Mouse (Mus musculus) skeletal muscle tissue, adult 2 months (tissue): ENCODE data around the gene Ptprg.

Experiments
- DNase-seq: peaks from one replicate; pipeline ENCODE4 v3.0.0-alpha.2; 2012; ENCODE audit warnings: low read depth, low spot score

The Ptprg gene

GRCm38 (mm10) chr14:11819326-11819725 is 266.0 kb downstream of the Ptprg start:
- DNase-seq = no peak

GRCm38 (mm10) chr14:11822830-11823700 is 269.7 kb downstream of the Ptprg start:
- DNase-seq = no peak

GRCm38 (mm10) chr14:11823701-11824095 is 270.4 kb downstream of the Ptprg start:
- DNase-seq = no peak

- DNase-seq = no peak
Observed at GRCm38 (mm10) chr14:11824915-11825314, 271.6 kb downstream of the Ptprg start.

GRCm38 (mm10) chr14:11825551-11825950 is 272.2 kb downstream of the Ptprg start:
- no peak for DNase-seq

GRCm38 (mm10) chr14:11828086-11828485 is 274.8 kb downstream of the Ptprg start:
- no peak for DNase-seq

- DNase-seq = no peak
Observed at GRCm38 (mm10) chr14:11833678-11834077, 280.3 kb downstream of the Ptprg start.

GRCm38 (mm10) chr14:11835706-11836445 is 282.5 kb downstream of the Ptprg start:
- DNase-seq = no peak

GRCm38 (mm10) chr14:11837714-11838113 is 284.4 kb downstream of the Ptprg start:
- no peak for DNase-seq

- peak; percentile 22 for DNase-seq
Observed at GRCm38 (mm10) chr14:11841621-11842020, 288.3 kb downstream of the Ptprg start.

- no peak for DNase-seq
Observed at GRCm38 (mm10) chr14:11852896-11853295, 299.6 kb downstream of the Ptprg start.

- peak; percentile 37 for DNase-seq
Observed at GRCm38 (mm10) chr14:11855499-11855898, 302.2 kb downstream of the Ptprg start.

- DNase-seq = no peak
Observed at GRCm38 (mm10) chr14:11857928-11858481, 304.7 kb downstream of the Ptprg start.

- peak; percentile 84 for DNase-seq
Observed at GRCm38 (mm10) chr14:11863286-11863685, 310.0 kb downstream of the Ptprg start.

GRCm38 (mm10) chr14:11864840-11865239 is 311.5 kb downstream of the Ptprg start:
- DNase-seq = no peak

- DNase-seq = no peak
Observed at GRCm38 (mm10) chr14:11865332-11865731, 312.0 kb downstream of the Ptprg start.

GRCm38 (mm10) chr14:11865872-11866271 is 312.5 kb downstream of the Ptprg start:
- DNase-seq = no peak

- peak; percentile 22 for DNase-seq
Observed at GRCm38 (mm10) chr14:11866416-11866815, 313.1 kb downstream of the Ptprg start.

- peak; percentile 78 for DNase-seq
Observed at GRCm38 (mm10) chr14:11868636-11869035, 315.3 kb downstream of the Ptprg start.

- no peak for DNase-seq
Observed at GRCm38 (mm10) chr14:11871752-11872344, 318.5 kb downstream of the Ptprg start.

- DNase-seq = no peak
Observed at GRCm38 (mm10) chr14:11874266-11874665, 320.9 kb downstream of the Ptprg start.
